In genomic region chr14:118691910-118692309, GRCm38 (mm10) we compare ENCODE assay signal across 17 mouse cellular contexts. TPM values are rescaled to one million over a fixed set of nuclear protein-coding genes. Genes with fewer than 3 reads are reported as not detected.
A peak's percentile ranks its signal among the peaks of the same experiment; 100 is the strongest.
DNase-seq lines count a peak whose midpoint lies in the region; ATAC-seq and TF ChIP-seq lines count a peak whose summit lies in the region.
"Had no signal": no experiment of that assay in that cellular context is flagged by ENCODE, and none has a peak within 500 bp of the region (broad histone marks: within the 10 kb centered on the region; RNA-seq: fewer than 3 reads in every experiment).

No protein-coding gene starts in this region.

- no peaks in the 10 kb centered on the region for H3K9me3 ChIP-seq in kidney, embryonic 16.5 days (ENCODE audit: low read length)
- H3K9me3 ChIP-seq: G1E; limb, embryonic 15.5 days; midbrain, embryonic 15.5 days had no signal

- no peak overlapping the region for H3K4me3 ChIP-seq in kidney, embryonic 16.5 days (ENCODE audit: low read length)
- H3K4me3 ChIP-seq in small intestine, adult 2 months (ENCODE audit: low read depth, low read length): no peak overlapping the region
- H3K4me3 ChIP-seq: limb, embryonic 15.5 days; midbrain, embryonic 15.5 days had no signal

- no peak for TF ChIP-seq POLR2A in small intestine, adult 2 months (IDR thresholded peaks at IDR 0.05; ENCODE audit: low read depth, low read length)

- H3K27ac ChIP-seq in kidney, embryonic 16.5 days (ENCODE audit: low read length): peak overlapping the region; percentile 14; the same call in 1 of the 2 replicates
- peak overlapping the region; percentile 2; the same call in 1 of the 2 replicates for H3K27ac ChIP-seq in small intestine, adult 2 months (ENCODE audit: insufficient read depth, low read depth, low read length)
- H3K27ac ChIP-seq: limb, embryonic 15.5 days; midbrain, embryonic 15.5 days had no signal

- POLR2A ChIA-PET in Patski (lab: Charles Lee): no interaction called here

- no peak overlapping the region for H3K4me2 ChIP-seq in kidney, embryonic 16.5 days (replicated peaks; ENCODE audit: low read depth, low read length)
- H3K4me2 ChIP-seq: limb, embryonic 15.5 days; midbrain, embryonic 15.5 days had no signal

- TF ChIP-seq CTCF in Patski (IDR thresholded peaks at IDR 0.05): no peak
- no peak for TF ChIP-seq CTCF in small intestine, adult 2 months (IDR thresholded peaks at IDR 0.05; ENCODE audit: extremely low read depth, insufficient read length, insufficient replicate concordance, low read depth, low read length)

- H3K27me3 ChIP-seq in kidney, embryonic 16.5 days (ENCODE audit: insufficient read depth, low read length): no peaks in the 10 kb centered on the region
- H3K27me3 ChIP-seq in Patski: no peaks in the 10 kb centered on the region
- no peaks in the 10 kb centered on the region for H3K27me3 ChIP-seq in small intestine, adult 2 months (ENCODE audit: control insufficient read depth, insufficient read depth, low read length)
- H3K27me3 ChIP-seq: limb, embryonic 15.5 days; midbrain, embryonic 15.5 days had no signal

- no peak for DNase-seq in kidney, postnatal 4 days
- DNase-seq in Patski (ENCODE audit: low read depth, low spot score): no peak
- no peak for DNase-seq in left cerebral cortex, postnatal 14 days (ENCODE audit: low spot score in 2 of 2)
- DNase-seq in frontal cortex, postnatal 36 days (ENCODE audit: low spot score in 2 of 2): no peak
- DNase-seq: cerebellum, adult 18-20 months; forebrain, postnatal 0 days; gastrocnemius, postnatal 36 days; kidney, postnatal 36 days; lung, adult 18-20 months; thymus, adult 18-20 months had no signal

- ATAC-seq in kidney, embryonic 16.5 days (ENCODE audit: low FRiP score, low TSS enrichment): no peak
- peak; percentile 87 for ATAC-seq in CD4-positive, CD25-positive, alpha-beta regulatory T cell, adult 4 months
- ATAC-seq in Patski: peak; percentile 4
- ATAC-seq: forebrain, postnatal 0 days; hindbrain, embryonic 16.5 days; midbrain, embryonic 15.5 days had no signal

- peaks cover 35% of the 10 kb centered on the region for H3K4me1 ChIP-seq in kidney, embryonic 16.5 days (ENCODE audit: insufficient read depth, low read length)
- H3K4me1 ChIP-seq in small intestine, adult 2 months (ENCODE audit: control insufficient read depth, insufficient read depth, insufficient read length, low read length): peaks cover 16% of the 10 kb centered on the region
- H3K4me1 ChIP-seq: midbrain, embryonic 15.5 days had no signal

- CTCF ChIA-PET in Patski (lab: Charles Lee): no interaction called here

- no peak overlapping the region for H3K9ac ChIP-seq in kidney, embryonic 16.5 days (replicated peaks; ENCODE audit: low read length)
- H3K9ac ChIP-seq: forebrain, postnatal 0 days; limb, embryonic 15.5 days; midbrain, embryonic 15.5 days had no signal

- H3K36me3 ChIP-seq in kidney, embryonic 16.5 days (ENCODE audit: insufficient read depth, low read length): no peaks in the 10 kb centered on the region
- no peaks in the 10 kb centered on the region for H3K36me3 ChIP-seq in small intestine, adult 2 months (ENCODE audit: control insufficient read depth, insufficient read depth, low read length)
- H3K36me3 ChIP-seq: limb, embryonic 15.5 days; midbrain, embryonic 15.5 days had no signal

- 60% methylated on average over 6 of the region's 6 CpGs for WGBS in kidney, embryonic 16.5 days
- WGBS in small intestine, adult 2 months: 83% methylated on average over 6 of the region's 6 CpGs

- intact Hi-C loops in left cerebral cortex, postnatal 14 days (cut with DNase I): no loop called here

- in situ Hi-C loops in Patski (cut with MboI; ENCODE audit: low pct_unique_long_range_greater_than_20kb): no loop called here

RNA-seq across cellular contexts. Expression of gene Abcc4, which starts 14.1 kb away (rescaled TPM):
- 7.4 and 7.9 TPM in 2 replicates for polyA plus RNA-seq in kidney, embryonic 16.5 days (2015; fragmentation: Nextera tagmentation; extraction: Ambion mirVana)
- polyA plus RNA-seq in CD4-positive, CD25-positive, alpha-beta regulatory T cell, adult 4 months (2017; shearing (Covaris generic)): 1 to 10 TPM; 8.0 to 8.9 TPM
- polyA plus RNA-seq in Patski (2021): 52.8 TPM
- 0.84 and 1.3 TPM in 2 replicates for polyA plus RNA-seq in small intestine, adult 2 months (2012; rRNA removed)
- total RNA-seq in left cerebral cortex, postnatal 14 days (2021): 1 to 10 TPM; 7.9 to 9.6 TPM
